Mouse (Mus musculus): ENCODE data around the gene Oit1. TPM values are rescaled to one million over a fixed set of nuclear protein-coding genes. Genes with fewer than 3 reads are reported as not detected.

Gene Oit1
- total RNA-seq, 2 experiments from 2014 or later = 0.22 TPM; not detected in 1

DNA sequence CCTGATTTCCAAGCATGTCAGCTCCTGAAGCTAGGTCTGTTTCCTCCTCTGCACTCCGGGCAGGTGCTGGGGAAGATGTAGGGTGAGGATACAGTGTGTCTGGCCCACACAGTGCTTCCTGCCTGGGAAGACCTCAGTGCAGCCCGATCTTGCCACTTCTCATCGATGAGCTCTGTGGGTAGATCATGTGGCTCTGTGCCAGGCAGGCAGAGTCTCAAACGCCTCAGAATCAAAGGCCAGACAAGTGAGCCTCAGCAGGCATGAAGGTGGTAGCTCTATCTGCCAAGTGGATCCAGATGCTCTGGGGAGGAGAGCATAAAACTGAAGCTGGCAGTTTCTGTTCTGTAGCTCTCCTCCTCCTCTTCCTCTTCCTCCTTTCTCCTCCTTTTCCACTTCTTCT, 38.3 kb downstream of the Oit1 start:
- DNase-seq (ENCODE audit: low spot score in 2 of 2) = no peak

DNA sequence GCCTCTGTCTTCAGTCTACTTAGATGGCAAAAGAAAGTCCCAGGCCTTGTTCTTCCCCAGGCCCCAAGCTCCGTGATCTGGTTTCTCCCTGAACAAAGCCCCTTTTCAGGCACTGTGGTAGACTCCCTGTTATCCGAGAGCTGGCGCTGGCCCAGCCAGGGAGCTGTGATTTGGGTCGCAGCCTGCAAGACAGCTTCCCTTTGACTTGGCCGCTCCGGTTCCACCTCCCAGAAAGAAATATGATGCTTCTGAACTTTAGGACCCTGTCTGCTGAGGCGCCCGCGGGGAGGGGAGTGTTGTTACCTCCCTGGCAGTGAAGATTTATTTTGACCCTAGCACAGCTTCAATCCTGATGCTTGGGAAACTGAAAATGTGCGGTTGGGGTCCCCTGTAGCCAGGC, 42.6 kb downstream of the Oit1 start:
- no peak for DNase-seq (ENCODE audit: low spot score in 2 of 2)

DNA sequence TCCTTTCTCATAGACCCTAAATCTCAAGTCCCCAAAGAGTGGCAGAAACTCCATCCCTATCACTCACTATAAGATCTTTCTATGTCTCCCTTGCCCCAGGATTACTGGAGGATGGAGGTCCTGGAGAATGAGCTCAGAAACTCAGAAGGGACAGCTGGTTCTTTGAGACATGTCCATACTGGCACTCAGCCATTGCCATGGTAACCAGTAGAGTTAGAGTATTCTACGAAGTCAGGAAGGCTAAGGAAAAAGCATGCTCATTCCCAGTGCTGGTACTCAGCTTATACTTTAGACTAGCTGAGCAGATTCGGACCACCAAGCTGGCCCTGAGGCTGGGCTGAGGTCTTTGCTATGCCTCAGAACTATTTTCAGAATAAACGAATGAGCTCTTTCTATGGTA, 44.0 kb downstream of the Oit1 start:
- no peak for DNase-seq (ENCODE audit: low spot score in 2 of 2)

DNA sequence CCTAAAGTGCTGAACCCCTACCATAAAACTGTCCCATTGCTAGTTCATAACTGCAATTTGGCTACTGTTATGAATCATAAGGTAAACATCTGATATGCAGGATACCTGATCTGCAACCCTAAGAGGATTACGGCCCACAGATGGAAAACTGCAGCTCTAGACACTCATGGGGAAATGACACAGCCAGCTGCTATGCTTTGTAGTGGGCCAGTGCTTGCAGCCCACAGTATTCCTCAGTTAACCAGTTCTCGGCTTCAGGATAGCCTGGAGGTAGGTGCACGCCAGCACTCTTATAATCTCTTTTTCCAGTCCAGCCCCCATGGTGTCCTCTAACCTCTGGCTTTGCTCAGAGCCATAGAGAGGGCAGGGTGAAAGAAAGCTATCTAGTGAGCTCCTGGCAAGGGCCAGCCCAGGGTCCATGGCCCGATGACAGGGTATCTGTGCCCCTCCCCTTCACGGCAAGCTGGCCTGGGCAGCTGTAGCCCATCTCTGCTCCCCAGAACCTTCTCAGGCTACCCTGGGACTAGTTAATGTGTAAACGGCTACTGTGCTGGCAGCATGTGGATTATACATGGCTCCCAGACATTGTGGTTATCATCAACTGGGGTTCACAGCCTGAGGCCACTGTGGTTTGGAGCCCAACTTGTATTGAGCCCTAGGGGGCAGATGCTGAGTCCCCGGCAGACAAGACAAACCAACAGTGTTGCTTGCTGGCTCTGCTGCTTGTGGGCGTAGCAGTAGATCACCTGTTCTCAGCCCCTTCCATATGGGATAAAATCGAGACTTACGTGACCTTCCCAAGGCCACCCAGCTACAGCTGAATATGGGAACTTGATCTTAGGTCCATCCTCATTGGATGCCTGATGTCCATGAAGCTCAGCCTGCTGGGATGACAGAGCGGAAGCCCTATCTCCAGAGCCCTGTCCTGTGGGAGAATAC, 46.0 kb downstream of the Oit1 start:
- DNase-seq (ENCODE audit: low spot score in 2 of 2) = no peak

DNA sequence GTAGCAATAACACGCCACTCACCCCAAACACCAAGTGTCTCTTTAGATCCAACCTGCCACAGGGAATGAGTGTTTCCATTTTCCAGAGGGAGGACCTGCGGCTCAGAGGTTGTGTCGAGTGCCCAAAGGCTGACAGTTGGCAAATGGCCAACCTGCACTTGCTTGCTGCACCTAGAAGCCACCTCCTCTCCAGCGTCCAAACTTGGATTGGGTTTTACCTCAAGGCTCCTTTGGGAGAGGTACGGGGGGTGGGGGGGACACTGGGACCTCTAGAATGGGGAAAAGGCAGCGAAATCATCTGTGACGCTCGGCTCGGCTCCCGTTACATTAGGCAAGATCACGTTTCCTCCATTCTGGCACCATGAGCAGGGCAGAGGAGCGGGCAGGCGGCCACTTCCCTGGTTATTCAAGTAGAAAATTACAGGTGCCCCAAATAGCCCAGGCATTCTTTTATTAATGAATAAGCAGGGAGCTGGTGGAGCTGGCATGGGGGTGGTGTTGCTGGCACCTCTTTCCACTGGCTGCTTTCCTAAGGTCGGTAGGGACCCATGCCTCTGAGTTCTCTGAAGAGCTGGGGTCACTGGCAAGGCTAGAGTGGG, 47.1 kb downstream of the Oit1 start:
- no peak for DNase-seq (ENCODE audit: low spot score in 2 of 2)

DNA sequence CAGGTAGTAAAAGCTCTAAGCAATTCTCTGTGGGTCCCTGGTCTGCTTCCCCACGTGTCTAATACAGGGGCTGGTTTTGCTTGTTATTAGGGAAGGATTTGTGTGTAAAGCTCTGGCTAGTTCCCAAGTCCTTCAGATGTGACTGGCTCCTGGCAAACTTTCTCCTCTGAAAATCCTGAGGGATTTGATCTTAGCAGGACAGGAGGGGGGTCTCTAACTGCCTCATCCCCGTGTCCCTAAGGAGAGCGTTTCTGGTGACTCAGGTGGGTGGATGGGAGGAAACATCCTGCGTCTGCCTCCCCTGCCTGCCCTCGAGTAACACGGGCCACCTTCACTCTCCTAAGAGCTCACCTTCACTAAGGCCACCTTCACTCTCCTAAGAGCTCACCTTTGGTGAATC, 48.2 kb downstream of the Oit1 start:
- no peak for DNase-seq (ENCODE audit: low spot score in 2 of 2)

DNA sequence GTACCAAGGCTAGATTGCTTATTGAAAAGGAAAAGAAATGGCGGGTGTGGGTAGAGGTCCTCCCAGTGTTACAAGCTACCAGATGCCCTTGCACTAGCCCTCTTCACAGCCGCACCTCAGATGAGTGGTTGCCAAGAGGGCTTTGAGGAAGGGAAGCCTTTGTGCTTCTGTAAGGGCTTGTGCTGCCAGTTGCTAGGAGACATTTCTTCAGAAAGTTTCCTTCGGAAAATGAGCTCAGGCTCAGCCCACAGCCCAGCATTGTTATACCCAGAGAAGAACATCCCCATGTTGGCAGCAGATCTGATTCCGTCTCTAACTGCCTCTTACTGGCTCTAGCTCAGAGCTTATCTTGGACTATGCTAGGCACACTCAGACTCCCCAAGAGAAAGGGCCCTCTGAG, 49.0 kb downstream of the Oit1 start:
- DNase-seq (ENCODE audit: low spot score in 2 of 2) = no peak

DNA sequence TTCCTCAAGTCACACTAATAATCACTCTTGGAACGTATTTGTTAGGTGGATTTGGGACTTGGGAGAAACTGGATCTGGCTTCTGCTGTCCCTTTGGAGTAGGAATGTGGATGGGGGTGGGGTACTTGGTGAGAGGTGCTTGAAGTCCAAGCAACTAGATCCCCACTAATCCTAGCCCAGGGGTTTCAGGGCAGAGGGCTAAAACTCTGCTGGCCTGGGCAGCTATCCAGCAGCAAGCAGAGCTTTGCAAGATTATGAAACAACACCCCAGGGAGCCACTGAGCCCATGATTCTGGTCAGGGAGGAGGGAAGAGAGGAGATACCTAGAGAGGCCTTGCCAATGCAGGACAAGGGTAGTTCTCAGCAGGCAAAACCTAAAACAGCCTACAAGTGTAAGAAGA, 51.2 kb downstream of the Oit1 start:
- no peak for DNase-seq (ENCODE audit: low spot score in 2 of 2)

DNA sequence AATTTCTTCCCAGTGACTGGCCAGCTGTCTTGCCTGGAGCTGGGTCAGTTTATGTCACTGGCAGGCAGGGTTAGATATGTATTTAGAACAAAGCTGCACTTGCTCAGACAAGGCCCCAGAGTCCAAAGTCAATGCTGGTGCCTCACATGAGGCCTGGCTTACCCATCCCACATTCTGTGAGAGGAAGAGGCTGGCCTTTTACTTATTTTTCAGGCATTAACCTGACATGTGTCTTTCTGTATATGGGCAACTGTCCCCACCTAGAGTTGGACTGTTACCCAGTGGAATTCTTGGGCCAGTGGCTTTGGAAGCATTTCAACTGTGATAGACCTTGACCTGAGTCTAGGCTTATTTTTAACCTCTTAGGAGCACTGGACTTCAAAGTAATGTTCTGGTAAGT, 51.6 kb downstream of the Oit1 start:
- DNase-seq (ENCODE audit: low spot score in 2 of 2) = no peak

DNA sequence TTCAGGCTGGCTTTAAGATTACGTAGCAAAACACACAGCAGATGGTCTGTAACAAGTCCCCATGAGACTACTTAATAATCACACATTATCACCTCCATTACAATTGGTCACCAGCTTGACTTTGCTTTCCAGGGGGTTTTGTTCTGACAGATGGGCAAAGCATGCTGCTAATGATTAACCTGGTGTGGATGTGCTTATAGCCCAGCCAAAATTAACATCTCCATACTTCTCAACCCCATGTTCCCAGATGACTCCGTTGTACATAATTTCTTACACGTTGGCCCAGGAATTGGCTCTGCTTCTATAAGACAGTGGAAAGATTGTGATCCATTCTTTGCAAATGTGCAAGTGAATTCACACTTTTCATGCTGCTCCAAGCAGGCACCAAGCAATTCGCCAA, 52.8 kb downstream of the Oit1 start:
- DNase-seq (ENCODE audit: low spot score in 2 of 2) = no peak

DNA sequence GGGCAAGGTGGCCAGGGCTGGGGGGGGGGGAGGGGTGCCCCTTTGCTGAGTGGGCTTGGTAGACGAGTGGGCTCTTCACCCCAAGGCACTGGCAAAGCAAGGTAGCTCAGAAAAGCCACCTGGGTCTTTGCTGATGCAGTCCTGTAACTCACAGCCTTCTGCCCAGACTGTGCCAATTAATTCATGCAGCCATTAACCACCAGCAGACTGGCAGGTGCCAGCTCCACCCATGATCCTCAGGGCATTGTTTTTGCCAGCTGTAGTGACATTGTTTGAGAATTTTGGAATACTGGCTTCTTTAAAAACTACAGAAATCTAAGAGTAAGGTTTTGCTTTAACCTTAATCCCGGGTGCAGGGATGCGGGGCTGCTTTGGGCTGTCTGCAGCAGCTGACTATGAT, 58.0 kb downstream of the Oit1 start:
- DNase-seq (ENCODE audit: low spot score in 2 of 2) = no peak

DNA sequence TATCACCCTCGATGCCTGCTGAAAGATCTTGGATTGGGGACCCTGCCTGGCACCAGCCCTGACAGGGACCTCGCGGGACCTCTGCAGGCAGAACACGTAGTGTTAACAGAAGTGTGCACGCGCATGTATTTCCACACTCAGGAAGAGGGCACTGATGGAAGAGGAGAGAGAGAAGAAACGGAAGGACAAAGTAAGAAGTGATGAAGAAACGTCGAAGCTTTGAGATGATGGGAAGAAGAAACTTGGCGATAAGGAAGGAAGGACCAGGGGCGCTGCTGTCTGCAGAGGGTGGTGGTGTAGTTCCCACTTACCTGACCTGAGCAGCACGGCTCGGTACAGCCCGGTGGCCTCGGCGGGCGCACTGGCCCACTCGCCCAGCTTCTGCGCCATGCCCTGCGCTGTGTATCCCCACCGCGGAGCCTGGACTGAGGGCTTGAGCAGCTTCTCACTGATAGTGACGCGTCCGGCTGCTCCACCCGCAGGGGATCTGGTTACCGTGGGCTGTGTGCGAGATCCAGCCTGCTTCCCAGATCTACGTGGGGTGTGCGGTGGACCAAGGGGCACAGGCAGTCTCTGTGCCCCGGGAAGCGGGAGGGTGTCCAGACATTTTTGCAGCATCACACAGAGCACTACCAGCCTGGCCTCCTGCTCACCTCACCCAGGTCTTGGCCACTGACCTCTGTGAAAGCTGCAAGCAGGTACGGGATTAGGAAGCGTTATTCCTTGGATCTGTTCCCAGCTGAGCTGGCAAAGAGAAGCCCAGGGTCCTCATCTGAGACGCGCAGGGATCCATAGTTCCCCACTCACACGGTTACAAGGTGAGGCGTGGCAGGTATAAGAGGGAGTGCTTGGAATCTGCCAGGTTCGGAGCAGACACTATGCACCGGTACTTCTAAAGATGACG, 61.1 kb downstream of the Oit1 start, which contains the start of gene Fam107a:
Gene Fam107a (minus strand): TSS at position 830 of the 904 bp plus-strand sequence.
- DNase-seq (ENCODE audit: low spot score in 2 of 2) = no peak

DNA sequence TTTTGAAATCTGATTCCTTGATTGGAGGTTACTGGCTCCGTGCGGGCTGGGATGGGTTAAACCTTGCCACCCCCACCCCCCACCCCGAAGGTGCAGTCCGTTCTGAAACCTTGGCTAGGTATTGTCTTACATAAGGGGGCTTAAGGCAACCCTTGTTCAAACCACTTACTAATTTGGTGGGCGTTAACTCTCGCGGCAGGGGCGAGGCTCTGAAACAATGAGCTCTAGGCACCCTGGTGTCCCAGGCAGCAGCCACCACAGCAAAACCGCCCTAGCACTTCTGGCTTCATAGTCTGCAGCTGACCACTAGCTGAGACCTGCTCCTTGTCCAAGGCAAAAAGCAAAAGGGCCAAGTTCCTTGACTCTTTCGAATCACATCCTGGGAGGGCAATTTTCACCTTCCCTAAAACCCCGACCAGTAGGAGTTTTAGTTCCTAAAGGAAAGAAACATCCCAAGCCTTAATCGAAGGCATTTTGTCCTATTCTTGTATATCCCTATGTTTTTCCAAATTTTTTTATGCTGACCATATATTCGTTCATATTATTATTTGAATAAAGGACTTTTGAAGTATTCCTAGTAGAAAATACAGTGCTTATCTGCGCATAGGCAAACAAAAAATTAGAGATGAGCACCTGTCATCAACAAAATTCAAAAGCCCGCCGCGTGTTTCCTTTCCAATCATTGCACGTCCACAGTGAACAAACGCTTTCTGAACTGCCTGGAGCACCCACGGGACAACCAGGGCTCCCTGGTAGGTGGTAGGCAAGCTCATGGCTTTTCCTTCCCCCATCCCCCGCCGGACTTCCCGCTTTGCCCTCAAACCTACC, 62.0 kb downstream of the Oit1 start:
- no peak for DNase-seq (ENCODE audit: low spot score in 2 of 2)

DNA sequence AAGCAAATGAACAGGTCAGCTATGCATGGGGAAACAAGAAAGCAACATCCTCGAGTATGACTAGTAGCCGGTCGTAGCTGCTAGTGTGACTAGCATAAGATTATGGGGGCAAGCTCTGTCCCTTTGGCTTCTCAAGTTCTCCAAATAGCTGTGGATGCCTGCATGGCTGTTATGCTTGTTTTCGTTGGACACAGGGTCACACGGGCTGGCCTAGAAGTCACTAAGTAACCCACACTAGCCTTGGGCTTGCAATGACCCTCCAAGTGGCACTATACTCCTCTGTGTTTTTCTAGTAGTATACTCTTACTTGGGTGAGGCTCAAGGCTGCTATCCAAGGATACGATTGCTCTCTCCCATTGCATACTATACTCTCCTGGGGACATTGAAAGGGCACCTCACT, 63.4 kb downstream of the Oit1 start:
- no peak for DNase-seq (ENCODE audit: low spot score in 2 of 2)

DNA sequence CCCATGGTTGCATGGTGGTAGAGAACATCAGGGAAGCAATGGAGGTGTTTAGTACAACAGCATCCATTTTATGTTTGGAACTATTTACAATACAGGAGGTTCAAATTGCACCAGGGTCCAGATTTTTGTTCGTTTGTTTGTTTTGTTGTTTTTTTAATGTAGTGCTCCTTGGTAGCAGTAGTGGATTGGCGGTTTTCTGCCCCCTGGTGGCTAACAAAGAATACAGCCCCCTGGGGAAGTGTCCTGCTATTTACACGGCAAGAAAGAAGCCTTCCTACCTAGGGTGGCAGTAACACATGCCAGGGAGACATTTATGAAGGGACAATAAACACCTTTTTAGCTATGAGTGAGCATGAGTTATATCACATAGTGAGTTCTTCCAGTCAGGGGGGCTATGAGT, 64.0 kb downstream of the Oit1 start:
- no peak for DNase-seq (ENCODE audit: low spot score in 2 of 2)

DNA sequence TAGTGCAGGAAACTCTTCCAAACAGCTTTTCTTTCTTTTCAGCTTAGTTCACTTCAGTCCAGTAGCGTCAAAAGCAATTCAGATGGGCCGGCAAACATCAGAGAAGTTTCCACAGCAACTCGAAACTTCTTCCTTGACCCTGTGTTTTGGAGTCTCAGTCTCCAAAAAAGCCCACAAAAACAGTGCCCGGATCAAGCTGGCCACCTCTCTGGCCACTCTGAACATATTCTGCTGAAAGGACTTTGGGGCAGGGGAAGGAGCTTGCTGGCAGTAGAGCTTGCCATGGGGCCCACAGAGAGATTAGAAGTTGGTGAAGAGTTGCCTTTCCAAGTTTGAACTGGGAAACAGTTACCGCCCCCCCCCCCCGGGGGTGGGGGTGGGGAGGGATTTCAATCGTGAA, 64.7 kb downstream of the Oit1 start:
- DNase-seq (ENCODE audit: low spot score in 2 of 2) = no peak

DNA sequence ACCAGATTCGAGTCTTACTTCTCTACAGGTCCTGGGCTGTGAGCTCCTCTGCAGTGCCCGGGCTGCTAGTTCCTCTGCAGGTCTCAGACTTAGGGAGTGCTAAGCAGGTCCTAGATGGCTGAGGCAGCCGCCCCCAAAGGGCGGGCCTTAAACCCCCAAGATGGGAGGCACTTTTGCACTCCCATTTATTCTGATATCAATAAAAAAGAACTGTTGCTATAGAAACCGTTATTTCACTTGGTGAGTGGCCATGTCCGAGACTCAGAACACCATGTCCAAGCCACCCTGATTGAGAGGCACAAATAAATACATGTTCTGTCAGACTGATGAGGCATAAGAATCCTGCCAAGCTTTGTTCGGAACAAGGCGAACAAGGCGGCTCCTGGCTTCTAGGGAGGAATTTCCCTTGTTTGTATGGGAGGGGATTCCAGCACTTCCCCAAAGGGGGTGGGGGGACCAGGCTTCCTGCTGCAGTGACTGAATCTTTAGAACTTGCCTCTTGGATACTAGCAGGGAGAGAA, 68.9 kb downstream of the Oit1 start:
- no peak for DNase-seq (ENCODE audit: low spot score in 2 of 2)

DNA sequence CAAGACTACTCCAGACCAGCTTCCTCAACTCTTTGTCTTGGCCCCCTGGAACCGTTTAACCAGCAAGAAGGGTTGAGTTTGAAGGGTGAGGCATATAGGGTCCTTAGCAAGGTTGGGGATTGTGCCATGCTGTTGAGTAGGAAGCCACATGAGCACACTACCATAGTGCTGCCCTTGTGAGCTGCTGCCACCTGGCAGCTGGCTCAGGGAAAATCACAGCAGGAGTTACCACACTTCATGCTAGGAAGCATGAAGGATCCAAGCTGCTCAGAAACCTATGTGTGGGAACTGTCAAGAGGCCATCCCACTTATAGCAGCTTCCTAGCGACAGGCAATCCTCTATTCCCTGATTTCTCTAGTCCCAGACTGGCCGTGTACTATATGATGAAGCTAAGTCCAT, 69.9 kb downstream of the Oit1 start:
- DNase-seq (ENCODE audit: low spot score in 2 of 2) = no peak

DNA sequence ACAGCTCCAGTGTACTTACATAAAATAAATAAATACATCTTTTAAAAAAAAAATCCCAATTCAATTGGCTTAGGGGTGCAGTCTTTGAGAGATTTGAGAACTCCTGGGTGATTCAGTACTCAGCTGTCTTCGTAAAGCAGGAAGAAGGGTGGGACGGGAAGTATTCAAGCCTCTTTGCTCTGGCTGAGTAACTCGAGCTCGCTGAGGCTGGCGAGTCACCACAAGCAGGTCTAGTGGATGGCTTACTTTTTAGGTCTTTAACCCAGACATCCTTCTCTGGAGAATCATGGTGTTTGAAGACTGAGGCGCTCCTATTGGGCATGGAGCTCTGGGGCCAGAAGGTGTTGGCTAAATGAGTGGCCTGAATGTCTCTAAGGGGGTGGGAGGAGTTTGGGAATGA, 71.7 kb downstream of the Oit1 start:
- no peak for DNase-seq (ENCODE audit: low spot score in 2 of 2)

DNA sequence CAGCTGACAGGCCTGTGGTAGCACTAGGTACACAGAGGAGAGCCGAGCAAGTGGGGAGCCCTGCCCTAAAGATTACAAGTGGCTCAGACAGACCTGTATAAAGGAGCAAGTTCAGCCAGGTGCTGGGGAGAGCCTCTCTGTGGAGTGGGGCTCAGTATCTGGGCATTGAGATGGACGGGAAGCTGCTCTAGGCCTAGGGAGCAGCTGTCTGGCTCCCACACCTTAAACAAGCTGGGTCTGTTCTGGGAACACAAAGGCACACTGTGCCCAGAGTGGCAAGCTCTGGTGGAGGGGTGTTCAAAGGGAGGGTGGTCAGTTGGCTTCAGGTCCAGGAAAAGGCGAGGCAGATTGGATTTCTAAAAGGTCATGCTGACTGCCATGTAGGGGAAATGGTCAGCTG, 73.5 kb downstream of the Oit1 start:
- DNase-seq (ENCODE audit: low spot score in 2 of 2) = no peak

DNA sequence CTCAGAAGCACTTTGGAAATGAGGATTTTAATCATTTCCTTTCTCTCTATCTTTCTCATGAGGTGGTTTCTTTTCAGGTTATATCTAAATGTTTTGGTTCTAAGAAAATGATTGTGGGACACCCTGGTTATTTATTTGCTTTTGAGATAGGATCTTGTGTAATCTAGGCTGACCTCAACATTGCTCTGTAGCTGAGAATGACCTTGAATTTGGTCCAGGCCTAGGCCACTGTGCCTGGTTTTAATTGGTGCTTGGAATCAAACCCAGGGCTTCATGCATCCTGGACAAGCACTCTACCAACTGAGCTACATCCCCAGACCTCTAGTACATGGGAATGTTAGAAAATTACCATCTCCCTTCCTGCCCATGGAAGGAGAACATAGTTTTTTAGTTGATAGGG, 74.5 kb downstream of the Oit1 start:
- DNase-seq (ENCODE audit: low spot score in 2 of 2) = no peak
